Mouse (Mus musculus) pancreas, adult 10 weeks (tissue): ENCODE data around the gene Zfp937. TPM values are rescaled to one million over a fixed set of nuclear protein-coding genes. Genes with fewer than 3 reads are reported as not detected.

Source experiments
- polyA plus RNA-seq: library from polyadenylated mRNA; stranded (reverse); fragments of 350-450 nt; fragmentation: Illumina TruSeq; extraction: RNeasy Lipid Tissue Mini Kit (QIAGEN cat#74804); gene quantifications from one replicate; pipeline ENCODE4 v1.2.3, GENCODE M21; 2015; ENCODE audit warnings: low read depth, low replicate concordance; ENCODE audit not compliant: insufficient read depth

Gene Zfp937
- 1.1 TPM for polyA plus RNA-seq

DNA sequence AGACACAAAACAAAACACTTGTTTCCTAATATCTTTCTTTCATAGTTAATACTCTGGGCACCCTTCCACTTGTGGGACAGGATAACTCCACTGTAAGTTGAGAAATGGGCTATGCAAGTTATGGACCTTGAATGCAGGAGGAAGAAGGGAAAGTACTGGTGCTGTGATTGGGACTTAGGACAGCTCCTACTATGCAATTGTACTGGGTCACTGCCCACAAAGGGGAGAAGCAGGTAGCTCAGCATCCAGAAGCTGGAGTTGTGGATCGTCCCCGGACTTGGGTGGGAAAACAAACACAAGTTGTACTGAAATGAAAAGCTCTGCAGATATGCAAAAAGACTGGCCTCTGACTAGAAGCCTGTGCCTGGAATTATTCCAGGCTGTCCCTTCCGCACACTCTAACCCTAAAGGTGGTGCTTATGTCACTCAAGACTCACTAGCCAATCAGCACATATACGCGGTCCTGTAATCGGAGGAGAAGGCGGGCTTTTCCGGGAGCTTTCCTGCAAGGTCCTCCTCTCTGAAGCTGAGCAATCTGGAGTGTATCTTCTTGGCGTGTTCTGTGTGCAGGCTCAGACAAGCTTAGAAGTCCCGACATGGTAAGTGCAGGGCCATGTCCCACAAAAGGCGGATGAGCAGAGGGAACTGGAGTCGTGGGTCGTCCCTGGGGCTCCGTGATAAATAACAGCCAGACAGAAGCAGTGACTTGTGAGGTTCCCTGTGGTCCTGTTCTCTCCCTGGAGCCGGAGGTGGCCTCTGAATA lies at the start of gene Zfp937:
Gene Zfp937 (plus strand): TSS at position 474 of the 763 bp plus-strand sequence.

GRCm38 (mm10) chr2:150179579-150179978 lies 38.3 kb upstream of the Zfp937 start, which contains the start of gene Gm10770:
Gm10770 (minus strand) TSS chr2:150179679.

DNA sequence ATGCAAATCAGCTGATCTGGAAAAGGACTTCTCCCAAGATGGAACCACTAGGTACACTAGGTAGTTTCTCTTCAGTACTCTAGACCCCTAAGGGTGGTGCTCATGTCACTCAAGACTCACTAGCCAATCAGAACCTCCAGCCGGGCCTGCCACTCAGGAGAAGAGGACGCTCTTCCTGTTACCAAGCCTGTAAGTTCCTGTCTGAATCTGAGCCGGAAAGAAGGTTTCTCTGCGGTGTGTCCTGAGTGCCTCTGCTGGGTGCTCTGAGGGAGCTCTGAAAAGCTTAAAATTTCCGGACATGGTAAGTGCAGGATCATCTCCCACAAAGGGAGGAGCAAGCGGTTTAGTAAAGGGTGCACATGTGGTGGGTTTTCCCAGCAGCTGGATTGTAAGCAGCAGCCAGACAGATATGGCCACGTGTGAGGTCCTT lies 36.3 kb upstream of the Zfp937 start, which contains the start of gene Gm14139:
Gene Gm14139 (plus strand): TSS at position 186 of the 430 bp plus-strand sequence.

DNA sequence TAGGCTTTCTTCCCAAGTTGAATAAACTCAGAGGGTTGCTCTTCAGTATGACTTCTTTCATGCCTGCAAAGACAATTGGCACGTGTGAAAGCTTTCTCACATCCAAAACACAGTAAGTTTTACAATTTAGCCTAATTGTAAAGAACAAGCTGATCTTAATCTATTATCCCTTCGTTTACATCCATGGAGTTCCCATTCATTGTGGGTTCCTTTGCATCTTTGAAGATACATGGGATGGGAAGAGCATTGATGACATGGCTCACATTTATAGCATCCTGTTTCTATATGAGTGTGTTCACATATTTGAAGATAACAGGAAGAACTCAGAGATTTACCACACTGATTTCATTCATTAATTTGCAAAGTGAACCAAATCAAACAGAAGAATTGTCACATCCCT lies 37.6 kb downstream of the Zfp937 start, which contains the start of gene Gm21994:
Gene Gm21994 (minus strand): TSS at position 101 of the 400 bp plus-strand sequence.

GRCm38 (mm10) chr2:150257291-150257690 lies 39.4 kb downstream of the Zfp937 start, which contains the start of gene Gm14124:
Gm14124 (plus strand) TSS chr2:150257517.

Other genes with a start within 250 kb of the Zfp937 start
- gene Zfp120, start 81.4 kb upstream of the Zfp937 start, polyA plus RNA-seq = 2.2 TPM
- not detected for gene Gm10770, start 38.4 kb upstream of the Zfp937 start, polyA plus RNA-seq
- not detected for gene Gm14139, start 36.3 kb upstream of the Zfp937 start, polyA plus RNA-seq
- 1.5 TPM for gene Gm21994, start 37.5 kb downstream of the Zfp937 start, polyA plus RNA-seq
- gene Gm14124, start 39.4 kb downstream of the Zfp937 start, polyA plus RNA-seq = not detected
- gene Gm10130, start 105.6 kb downstream of the Zfp937 start, polyA plus RNA-seq = not detected
- gene 3300002I08Rik, start 144.7 kb downstream of the Zfp937 start, polyA plus RNA-seq = not detected
- gene Zfp442, start 233.4 kb downstream of the Zfp937 start, polyA plus RNA-seq = 0.28 TPM